Mouse (Mus musculus) cerebellum, adult 2 months (tissue): Measurements from ENCODE around the gene Hsd17b1.

ENCODE experiments used
- CTCF ChIP-seq: fragments of 200-500 bp; IDR thresholded peaks from 2 replicates; pipeline ENCODE4 v1.5.1; 2011; ENCODE audit warnings: low read depth, mild to moderate bottlenecking, control low read depth, low read length, moderate library complexity, borderline replicate concordance; ENCODE audit not compliant: insufficient read depth
- POLR2A ChIP-seq: fragments of 200-500 bp; IDR thresholded peaks from 2 replicates; pipeline ENCODE4 v1.6.1; 2011; ENCODE audit warnings: low read length, control low read depth, borderline replicate concordance; ENCODE audit not compliant: insufficient read depth

- no peak for TF ChIP-seq POLR2A
- no peak for TF ChIP-seq CTCF
Measured at GRCm38 (mm10) chr11:101115564-101115963, 37.4 kb downstream of the Hsd17b1 start.
